Mouse (Mus musculus) monocyte, adult 5-6 weeks (primary cell): Measurements from ENCODE around the gene Mall. TPM values are rescaled to one million over a fixed set of nuclear protein-coding genes. Genes with fewer than 3 reads are reported as not detected.

Experiments used
- ATAC-seq: fragments of 153-309, 156-312 bp; replicated peaks from 2 replicates; pipeline ENCODE4 v1.8.0; 2017; ENCODE audit warnings: mild to moderate bottlenecking; ENCODE audit not compliant: low TSS enrichment, insufficient number of reproducible peaks, severe bottlenecking, poor library complexity, low FRiP score
- total RNA-seq: library from RNA; stranded (forward); fragments of 200-1000, 200-491, 200-594 nt; gene quantifications from 3 replicates; pipeline ENCODE4 v1.2.3, GENCODE M21; 2017

Mall gene
- not detected in 3 replicates for total RNA-seq

DNA sequence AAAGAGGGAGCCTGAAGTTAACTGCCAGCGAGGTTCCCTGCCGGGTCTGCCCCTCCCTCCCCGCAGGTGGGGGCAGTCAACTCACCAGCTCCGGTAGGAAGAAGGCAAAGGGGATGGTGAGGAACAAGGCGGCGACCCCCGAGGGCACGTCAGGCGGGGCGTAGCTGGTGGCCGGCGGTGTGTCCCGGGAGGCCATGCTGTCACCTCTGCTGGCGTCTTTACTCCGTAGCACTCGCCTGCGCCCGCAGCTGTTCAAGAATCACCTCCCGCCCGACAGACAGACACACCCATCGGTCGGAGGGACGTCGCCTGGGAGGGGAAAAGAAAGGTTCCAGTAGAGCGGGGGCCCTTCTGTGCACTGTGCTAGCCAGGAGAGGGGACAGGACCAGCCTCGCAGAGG, at the start of gene Mall:
Gene Mall, minus strand, starts transcription at position 262 of the 400 bp plus-strand sequence.
- ATAC-seq = no peak

DNA sequence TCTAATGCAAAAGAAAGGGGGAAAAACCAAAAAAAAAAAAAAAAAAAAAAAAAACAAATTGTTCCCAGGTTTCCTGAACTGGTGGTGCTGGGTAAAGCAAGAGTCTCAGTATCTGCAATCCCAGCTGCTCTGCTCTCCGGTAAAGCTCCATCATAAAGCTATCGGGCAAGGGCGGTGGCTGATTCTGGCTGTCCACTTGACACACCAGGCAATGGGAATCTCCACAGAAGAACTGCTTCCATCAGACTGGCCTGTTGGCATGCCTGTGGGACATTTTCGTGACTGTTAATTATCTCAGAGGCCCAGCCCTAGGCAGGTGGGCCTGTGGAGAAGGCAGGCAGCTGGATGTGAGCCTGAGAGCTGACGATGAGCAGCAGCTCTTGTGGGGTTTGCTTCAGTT, 48.7 kb upstream of the Mall start:
- ATAC-seq = no peak

DNA sequence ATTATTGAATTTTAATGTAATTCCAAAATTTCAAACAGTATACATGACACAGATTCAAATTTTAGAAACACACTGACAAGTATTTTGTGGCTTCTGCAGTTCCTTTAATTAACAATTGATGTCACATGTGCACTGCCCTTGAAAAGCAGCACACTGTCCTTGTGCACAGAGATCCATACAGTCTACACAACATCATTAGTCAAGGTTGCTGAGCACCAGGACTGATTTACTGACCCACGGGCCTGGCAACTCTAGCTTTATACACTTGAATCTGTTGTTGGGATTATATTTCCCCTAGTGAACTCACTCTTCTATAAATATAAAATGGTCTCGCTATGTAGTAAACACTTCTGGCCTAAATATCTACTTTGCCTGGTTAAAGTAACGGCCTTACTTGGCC, 45.3 kb upstream of the Mall start:
- no peak for ATAC-seq

DNA sequence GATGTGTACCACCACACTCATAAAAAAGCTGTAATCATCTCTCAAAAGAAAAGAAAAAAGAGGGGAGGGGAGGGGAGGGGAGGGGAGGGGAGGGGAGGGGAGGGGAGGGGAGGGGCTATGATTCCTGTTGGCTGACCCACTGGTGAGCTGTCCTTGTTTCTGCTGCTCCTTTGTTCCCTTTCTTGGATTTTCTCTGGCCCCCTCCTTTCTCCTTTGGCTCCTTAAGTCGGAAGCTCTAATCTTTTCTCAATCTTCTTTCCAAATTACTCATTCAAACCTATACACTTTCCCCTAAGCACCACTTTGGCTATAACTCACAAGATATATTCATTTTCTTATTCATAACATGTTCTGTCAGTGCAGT, 44.8 kb upstream of the Mall start:
- no peak for ATAC-seq

DNA sequence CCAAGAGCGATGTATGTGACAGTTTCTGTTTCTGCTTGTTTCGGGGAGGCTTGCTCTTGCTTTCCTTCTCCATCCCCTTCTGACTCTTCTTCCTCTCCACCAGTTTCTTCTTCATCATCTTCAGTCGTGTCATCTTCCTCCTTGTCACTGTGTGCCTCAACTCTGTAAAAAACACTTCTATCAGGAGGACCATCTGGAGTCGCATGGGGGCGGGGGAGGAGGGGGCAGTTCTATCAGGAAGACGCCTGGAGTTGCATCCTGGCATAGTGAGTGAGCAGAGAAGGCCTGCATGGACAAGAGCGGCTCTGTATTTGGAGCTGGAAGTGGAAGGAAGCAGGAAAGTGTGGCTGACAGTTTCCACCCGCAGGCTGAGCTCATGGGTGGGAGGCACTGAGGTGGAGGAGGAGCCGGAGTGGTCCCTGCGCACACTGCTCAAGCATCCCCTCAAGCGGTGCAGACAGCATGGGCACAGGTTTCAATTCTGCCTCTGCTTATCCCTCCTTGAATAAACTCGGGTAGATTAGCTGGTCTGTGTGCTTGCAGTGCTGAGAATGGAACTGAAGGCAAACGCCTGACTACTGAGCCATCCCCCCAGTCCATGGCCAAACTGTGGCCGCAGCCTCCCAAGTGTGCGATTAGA, 44.3 kb upstream of the Mall start:
- no peak for ATAC-seq

DNA sequence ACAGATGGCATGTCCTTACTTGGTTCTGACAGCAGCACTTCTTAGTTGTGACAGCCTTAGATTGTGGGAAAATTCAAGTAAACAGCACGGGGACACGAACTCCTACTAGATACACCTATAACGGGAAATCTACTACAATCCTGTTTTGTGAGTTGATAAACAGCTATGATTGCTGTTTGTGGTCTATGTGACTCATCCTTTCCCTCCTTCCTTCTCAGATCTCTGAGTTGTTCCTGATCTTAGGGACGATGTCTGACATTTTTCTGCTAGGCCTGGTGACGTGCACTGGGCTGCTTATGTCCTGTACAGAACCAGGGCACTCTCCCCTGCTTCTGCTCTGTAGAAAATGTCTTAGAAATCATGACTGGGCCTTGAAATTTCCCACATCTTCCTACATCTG, 31.9 kb upstream of the Mall start:
- ATAC-seq = no peak

DNA sequence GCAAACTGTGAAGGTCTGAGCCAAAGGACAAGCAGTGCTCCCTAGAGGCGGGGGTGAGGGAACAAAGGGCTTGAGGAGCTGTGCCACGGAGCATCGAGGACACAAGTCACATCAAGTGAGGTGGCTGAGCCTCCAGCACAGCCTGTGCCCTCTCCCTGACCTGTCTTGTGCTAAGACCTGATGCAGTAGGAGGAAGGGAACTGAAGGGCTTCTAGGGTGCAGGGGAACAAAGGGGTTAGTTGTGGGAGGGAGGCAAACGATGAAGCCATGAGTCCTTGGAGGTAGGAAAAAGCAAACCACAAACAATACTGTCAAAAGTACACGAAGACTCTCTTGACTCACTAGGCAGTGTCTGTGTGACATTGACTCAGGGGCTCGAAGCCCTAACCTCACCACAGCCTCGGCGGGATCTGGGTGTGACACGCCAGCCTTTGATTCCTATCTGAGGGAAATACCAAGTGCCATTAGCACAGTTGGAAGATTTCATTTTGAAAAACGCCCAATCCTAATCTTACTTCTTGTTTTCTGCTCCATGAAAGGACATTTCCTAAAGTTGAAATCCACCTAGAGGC, 30.8 kb upstream of the Mall start:
- no peak for ATAC-seq

DNA sequence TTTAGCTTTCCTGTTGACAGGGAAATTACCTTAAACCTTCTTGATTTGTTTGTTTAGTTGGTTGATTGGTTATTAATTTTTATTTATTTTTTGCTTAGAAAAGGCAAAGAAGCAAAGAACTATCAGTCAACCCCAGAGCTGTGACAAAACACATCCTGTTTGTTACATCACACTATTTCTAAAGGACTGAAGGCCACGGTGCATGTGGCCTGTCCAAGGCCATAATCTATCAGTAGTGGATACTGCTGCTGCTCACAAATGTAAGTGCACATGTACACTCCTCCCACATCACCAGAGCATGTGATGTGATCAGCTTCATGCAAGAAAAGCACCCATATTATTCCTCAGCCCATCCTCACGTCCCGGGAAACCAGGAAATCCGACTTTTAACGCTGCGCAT, 30.3 kb upstream of the Mall start:
- no peak for ATAC-seq

DNA sequence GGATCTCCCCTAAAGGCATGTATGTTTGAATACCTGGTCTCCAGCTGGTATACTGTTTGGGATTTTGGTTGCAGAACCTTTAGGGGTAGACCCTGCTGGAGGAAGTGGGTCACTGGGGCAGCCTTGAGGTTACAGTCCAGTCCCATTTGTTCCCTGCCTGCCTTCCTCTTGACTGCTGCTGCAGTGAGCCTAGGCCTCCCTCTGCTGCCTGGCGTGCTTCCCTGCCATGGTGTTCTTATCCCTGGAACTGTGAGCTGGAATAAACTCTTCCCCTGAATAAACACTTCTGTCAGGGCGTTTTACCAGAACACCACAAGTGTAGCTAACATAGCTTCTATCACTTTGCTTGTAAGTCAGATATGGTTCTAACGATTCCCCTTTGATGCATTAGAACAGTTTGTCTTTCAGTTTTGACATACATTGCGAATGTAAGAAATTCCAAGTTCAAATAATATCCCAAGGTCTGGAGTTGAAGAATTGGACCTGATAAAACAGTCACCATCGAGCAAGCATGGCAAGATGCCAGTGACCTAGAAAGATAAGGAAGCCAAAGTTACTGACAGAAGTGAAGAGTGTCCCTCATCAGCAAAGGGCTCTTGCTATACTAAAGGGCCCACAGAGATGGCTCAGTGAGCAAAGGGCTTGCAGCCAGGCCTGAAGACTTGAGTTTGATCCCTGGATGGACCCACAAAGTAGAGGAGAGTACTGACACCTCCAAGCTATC, 29.6 kb upstream of the Mall start:
- no peak for ATAC-seq

DNA sequence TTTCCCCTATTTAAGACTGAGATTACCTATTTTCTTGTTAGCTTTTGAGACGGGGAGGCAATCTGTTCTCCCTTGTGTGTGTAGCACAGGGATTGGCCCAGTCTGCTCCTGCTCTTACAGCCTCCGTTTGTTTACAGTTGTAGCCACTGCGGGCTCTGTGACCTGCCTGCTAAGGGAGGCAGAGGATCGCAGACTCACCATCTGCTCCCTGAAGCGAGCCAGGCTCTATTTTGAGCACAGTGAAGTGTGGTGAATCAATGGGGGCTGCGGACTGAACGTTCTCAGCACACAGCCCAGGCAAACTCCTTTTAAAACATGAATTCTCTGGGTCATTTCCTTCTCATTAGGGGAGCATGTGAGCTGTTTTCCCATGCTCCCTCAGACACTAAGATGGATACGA, 27.4 kb upstream of the Mall start:
- no peak for ATAC-seq

DNA sequence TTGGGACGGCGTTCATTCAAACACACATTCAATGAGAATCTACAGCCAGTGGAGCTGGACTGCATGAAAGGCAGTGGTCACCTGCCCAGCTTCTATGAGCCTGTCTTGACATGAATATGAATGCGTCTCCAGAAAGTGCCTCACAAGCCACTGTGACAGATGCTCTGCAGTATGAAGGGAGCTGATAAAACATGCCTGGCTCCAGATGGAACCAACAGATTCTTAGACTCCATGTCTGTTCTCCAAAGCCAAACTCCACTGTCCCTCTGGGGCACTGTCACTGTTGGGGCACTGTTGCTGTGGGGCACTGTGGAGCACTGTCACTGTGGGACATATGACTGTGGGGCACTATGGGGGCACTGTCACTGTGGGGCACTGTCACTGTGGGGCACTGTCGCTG, 24.4 kb upstream of the Mall start:
- no peak for ATAC-seq

DNA sequence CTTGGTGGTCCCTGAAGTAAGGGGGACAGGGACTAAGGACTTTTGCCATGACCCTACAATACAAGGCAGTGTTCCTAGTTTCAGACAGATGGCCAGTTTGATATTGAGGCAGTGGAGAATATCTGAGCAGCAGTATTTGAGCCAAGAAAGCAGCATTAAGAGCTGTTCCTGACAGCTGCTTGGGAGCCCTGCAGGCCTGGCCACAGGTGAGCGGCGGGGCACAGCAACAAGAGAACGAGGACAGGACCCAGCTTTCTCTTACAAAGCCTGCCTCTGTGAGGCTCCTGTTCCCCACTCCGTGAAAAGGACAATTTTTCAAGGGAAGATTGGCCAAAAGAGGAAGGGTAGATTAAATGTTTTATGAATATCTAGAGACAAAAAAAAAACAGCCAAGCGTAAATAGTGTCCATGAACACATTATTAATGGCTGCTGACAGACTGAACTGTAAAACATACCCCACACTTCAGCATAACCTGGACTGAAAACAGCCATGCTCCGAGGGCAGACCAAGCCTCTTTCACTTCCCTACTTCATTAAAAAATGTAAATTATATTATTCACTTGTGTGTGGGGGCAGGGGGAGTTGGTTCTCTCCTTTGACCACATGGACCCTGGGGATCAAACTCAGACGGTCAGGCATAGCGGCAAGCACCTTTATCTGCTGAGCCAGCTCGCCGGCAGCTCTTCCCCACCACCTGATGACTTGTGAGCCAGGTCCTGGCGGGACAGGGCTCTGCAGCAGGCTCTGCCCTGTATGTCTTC, 22.3 kb upstream of the Mall start:
- no peak for ATAC-seq

DNA sequence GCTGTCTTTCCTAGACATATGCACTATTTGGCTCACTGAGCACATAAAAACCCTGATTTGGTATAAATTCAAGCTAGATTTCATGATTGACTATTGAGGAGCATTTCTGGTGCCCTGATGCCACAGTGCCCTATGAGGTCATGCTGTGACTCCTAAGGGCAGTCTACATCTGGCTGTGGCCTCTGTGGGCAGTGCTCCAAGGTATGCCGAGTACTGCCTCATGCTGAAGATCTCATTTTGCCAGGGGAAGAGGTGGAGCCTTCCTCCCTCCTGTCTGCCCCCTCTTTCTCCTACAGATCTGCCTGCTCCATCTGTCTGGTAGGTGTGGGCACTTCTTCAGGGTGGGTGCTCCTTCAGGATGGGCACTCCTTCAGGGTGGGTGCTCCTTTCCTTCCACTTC, 19.6 kb upstream of the Mall start:
- no peak for ATAC-seq

DNA sequence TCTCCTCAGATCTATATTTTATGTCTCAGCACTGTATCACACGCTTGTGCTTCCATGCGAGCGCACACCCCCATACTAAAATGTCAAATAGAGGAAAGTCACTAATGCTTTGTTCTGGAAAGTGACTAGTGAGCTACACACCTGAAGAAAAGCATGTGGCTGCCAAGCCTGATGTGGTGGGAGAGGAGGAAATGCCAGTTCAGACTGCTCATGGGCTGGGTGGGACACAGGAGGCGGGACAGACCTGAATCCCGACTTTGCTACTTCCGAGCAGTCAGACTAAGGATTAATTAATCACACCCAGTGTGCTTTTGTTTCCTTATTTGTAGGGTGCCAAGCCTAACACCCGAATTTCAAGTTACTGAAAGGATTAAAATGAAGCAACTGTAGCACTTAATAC, 18.6 kb upstream of the Mall start:
- ATAC-seq = no peak

DNA sequence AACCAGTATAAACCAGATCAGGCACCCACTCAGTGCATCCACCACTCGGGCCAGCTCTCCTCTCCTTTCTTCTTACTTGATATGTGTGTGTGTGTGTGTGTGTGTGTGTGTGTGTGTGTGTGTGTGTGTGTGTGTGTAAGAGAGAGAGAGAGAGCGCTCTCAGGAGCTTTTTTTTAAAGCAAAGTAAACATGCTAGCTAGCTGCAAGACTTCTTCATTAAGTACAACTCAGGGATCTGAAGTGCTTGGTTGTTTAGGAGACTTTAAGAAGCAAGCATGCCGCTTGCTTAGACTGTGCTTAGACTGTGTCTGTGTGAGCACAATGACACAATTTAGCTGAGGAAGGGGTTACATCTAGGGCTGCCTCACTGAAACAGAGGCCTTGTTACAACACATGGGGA, 12.9 kb upstream of the Mall start:
- ATAC-seq = no peak

DNA sequence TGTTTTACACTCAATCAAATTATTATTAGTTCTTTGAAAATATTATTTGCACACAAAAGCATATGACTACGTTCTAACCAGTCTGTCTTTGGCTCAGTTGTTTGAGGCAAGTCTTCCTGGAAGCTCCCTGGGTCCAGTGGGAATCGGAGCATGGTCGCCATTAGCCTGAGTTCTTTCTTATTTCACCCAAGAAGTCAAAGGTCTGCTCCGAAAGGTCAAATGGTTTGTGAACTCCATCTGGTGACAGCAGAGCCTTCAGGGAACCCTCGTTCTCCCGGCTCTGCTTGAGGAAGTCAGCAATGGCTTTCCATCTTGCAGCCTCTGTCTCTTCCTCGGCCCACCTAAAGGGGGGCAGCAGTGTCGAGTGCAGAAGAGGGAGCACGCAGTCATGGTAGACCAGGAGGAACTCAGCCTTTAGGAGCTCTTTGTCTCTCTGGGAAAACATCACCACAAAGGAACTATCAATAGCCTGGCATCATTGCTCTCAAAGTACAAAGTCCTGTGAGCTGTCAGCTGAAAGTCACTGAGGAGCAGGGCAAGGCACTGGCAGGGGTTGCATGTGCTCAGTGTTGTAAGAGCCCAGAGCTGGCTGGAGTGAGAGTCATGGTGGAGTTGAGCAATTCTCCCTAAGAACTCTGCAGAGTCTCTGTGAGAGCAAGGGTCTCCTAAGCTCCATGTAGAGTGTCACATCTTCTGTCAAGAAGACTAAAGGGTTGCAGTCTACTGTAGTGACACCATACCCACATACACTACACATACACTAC, 11.2 kb upstream of the Mall start:
- ATAC-seq = no peak

DNA sequence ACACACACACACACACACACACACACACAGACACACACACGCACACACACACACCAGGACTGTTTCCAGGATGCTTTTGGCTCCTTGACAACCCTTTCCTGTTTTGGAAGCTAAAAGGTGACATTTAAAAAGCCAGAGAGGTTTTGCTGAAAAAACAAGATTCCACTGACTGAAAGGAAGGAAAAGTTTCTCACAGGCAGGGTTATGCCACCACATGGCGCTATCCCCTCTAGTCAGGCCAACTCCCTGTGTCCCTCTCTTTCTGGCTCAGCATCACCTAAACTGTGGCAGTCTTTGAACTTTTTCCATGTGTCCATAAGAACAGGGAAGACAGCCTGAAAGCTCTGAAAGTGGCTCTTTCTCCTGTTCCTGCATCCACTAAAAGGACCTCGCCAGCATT, 8.2 kb upstream of the Mall start:
- ATAC-seq = no peak

DNA sequence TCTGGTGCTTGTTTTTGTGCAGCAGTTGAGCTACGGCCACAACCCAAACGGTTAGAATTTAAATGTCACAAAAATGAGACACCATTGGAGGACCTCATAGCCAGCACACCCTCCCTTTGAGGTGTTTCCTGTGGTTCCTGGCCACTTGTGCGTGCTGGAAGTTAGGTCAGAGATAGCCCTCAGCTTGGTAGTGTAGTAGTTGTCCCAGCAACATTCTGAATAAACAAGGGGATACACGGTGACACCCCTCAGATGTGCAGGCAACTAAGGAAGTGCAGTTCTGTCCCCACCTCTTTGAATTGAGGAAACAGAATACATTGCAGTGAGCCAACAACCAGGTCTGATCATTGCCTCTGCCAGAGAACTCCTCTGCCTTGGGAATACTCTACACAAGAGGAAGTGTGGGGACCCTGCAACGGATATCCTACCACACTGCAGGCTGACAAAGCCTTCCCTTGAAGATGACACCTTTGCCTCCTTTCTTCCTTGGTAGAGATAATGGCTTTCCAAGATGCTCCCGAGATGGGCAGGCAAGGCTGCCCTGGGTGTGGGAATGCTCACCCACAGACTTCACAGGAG, 7.0 kb upstream of the Mall start:
- no peak for ATAC-seq
